Mouse (Mus musculus) right cerebral cortex, postnatal 25 days (tissue): ENCODE results near the gene Mtch1.
A peak's percentile ranks its signal among the peaks of the same experiment; 100 is the strongest.
"Not testable (repeated sequence)": the region's sequence is repeated elsewhere in the genome, so short reads cannot be mapped to it uniquely, and the experiment has no call there.

Source experiments
- DNase-seq: peaks from one replicate; pipeline ENCODE4 v3.0.0; 2022

The Mtch1 gene

GRCm38 (mm10) chr17:29361982-29362691 is 14.4 kb upstream of the Mtch1 start:
- DNase-seq = no peak

- no peak for DNase-seq
Observed at GRCm38 (mm10) chr17:29360761-29361221, 13.1 kb upstream of the Mtch1 start, which contains the start of gene Fgd2. Gene Fgd2 (plus strand): TSS chr17:29360914.

DNA sequence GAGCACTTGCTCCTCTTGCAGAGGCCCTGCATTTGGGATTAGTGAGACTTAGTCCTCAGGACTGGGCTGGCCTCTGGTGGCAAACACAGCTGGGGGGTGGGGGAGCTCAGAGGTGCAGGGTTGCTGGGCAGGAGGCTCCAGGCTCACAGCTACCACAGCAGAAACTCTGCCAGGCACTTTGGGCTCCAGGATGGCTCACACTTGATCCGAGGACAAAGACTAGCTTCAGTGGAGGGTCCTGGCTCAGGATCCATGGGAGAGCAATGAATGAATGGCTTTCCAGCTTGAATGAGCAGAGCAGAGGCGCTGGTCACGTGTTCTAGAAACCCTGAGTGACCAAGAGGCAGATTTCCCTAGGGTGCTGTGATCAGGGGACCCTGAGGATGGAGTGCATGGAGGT is 11.2 kb upstream of the Mtch1 start:
- no peak for DNase-seq

GRCm38 (mm10) chr17:29356882-29357281 is 9.1 kb upstream of the Mtch1 start:
- no peak for DNase-seq

GRCm38 (mm10) chr17:29356479-29356856 is 8.7 kb upstream of the Mtch1 start:
- no peak for DNase-seq

- no peak for DNase-seq
Observed at GRCm38 (mm10) chr17:29355841-29356478, 8.2 kb upstream of the Mtch1 start.

GRCm38 (mm10) chr17:29355461-29355840 is 7.7 kb upstream of the Mtch1 start:
- no peak for DNase-seq

DNA sequence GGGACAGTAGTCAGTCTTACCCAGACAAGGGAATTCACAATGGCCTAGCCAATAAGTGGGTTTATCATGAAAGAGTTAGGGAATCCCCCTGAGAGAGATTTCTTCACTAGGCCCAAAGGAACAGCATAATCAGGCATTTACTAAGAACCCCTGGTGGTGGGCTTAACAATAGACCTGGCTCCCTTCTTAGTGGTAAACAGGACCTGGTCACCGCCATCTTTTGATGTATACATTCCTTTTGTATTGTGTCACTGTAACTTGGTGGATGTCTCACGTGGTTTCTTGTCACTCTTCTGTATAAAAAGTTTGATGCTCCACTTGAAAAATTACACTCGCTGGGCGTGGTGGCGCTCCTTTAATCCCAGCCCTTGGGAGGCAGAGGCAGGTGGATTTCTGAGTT is 3.3 kb upstream of the Mtch1 start:
- DNase-seq = not testable (repeated sequence)

- DNase-seq = no peak
Observed at GRCm38 (mm10) chr17:29348996-29349395, 1.3 kb upstream of the Mtch1 start.

DNA sequence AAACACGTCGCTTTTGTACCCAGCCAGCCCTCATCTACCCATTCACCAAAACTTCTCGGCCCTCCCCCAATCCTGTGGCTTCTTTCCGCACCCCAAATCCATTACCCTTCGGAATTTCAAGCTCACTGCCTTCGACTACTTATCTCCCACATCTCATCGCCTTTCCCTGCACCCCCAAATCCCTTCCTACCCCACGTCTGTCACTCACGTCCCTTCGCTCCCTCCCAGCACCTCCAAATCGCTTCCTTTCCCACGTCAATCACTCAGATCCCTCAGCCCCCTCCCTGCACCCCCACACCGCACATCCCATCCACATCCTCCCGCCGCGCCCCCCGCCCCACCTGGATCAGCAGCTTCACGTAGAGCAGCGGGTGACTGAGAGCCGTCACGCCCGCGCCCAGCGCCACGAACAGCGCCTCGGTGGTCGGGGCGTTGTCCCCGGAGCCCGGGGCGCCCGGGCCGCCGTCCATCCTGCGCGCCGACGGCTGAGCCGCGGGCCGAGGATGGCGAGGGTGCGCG is 549 bp downstream of the Mtch1 start:
- no peak for DNase-seq

DNA sequence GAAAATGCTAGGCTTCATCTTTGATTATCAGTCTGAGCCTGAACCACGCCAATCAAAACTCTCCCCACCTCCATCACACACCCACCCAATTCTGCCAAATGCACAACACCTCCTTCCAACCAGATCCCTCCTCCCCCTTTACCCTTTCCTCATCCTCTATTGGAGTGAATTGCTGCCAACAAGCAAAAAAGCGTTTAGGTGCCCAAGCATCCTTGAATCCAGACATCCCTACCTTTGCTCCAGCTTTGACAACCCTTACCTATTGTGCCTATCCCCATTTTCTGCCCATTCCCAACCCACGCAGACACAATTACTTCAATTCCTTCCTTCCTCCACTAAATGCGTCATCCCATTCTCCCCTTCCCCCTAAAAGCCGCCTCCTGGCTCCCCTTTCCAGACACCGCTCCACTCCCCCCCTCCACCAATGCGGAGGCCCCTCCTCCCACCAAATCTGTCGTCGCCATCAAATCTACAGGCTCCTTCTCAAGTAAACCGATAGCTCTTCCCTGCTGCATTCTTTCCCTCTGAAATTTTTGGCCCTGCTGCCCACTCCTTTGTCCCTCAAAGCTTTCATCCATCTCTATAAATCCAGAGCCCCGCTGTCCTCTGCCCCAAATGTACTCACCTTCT is 1.1 kb downstream of the Mtch1 start:
- DNase-seq = peak; percentile 72

DNA sequence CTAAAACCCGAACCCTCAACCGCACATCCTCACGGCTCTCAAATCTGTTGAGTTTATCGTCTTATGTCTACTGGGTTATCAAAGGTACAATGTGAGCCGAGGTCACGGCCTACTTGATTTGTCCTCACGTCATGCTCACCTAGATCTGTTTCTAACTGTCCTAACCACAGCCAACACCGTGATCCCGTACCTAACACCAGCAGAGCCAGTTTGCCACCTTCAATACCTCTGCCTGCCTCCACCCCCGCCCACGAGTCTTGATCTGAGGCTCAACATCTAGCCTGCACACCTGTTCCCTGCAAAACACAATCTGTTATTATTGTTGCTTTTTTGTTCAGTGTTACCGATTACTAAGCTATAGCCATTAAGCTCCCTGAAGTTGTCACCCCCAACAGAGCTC is 2.5 kb downstream of the Mtch1 start:
- DNase-seq = no peak

DNA sequence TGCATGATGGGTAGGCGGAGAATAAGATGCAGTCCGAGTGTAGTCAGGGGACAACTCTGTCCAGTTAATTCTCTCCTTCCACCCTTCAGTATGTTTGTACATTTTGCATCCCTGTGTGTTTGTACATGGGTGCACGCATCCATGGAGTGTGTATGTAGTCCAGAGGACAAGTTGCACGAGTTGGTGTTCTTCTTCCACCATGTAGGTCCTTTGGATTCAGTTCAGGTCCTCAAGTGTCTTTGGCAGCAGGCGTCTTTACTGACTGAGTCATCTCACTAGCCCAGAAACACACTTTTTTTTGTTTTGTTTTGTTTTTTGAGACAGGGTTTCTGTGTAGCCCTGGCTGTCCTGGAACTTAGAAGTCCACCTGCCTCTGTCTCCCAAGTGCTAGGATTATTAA is 4.5 kb downstream of the Mtch1 start:
- no peak for DNase-seq

- no peak for DNase-seq
Observed at GRCm38 (mm10) chr17:29342010-29342910, 5.5 kb downstream of the Mtch1 start.

DNA sequence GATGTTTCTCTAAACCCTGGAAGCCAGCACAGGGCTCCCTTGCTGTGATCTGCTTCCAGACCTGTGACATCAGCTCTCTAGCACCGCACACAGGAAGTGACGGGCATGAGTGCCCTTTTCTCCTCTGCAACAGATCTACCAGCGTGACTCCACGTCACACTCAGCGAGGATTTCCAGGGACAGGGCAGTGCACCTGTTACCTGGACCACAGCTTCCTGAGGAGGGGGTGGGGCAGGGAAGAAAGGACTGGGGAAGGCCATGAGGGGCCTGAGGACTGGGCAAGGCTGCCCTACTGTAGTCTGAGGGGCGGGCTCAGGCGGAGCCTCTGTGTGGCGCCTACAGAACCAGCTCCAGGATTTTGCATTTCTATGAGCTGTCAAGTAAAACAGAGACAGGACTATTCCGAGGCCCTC is 6.1 kb downstream of the Mtch1 start:
- no peak for DNase-seq

DNA sequence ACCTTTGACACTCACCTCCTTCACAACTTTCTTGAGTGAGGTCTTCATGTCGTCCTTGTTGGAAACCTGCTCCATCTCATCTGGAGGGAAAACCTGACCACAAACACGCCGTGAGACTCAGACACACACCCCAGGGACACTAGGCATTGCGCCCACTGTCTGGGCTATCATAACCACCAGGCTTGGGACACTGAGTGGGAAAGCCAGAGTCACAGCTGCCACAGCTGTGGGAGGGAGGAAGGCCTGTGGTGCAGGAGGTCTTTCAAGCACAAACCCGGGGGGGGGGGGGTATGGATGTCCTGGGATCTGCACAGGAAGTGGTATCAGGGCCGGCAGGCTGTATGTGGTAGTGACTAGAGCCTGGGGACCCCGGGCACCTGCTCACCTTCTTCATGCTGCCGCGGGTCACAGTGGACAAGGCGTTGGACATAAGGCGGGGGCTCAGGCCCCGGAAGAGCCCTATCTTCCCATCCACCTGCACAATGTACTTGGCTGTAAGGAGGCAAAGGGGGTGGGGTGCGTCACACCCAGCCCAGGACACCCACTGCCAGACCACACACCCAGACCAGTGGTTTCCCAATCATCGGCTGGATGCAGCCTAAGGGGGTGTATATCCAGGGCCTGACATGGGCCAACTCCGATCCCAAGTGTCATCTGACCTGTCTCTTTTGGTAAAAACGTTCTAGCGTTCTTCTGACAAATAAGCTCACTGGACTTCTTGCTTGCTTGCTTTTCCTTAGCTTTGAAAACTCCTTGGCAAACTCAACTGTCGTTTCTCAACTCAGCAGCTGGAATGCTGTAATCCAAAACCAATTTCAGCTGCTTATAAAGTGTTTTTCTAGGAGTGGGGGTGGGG is 7.1 kb downstream of the Mtch1 start:
- DNase-seq = no peak

DNA sequence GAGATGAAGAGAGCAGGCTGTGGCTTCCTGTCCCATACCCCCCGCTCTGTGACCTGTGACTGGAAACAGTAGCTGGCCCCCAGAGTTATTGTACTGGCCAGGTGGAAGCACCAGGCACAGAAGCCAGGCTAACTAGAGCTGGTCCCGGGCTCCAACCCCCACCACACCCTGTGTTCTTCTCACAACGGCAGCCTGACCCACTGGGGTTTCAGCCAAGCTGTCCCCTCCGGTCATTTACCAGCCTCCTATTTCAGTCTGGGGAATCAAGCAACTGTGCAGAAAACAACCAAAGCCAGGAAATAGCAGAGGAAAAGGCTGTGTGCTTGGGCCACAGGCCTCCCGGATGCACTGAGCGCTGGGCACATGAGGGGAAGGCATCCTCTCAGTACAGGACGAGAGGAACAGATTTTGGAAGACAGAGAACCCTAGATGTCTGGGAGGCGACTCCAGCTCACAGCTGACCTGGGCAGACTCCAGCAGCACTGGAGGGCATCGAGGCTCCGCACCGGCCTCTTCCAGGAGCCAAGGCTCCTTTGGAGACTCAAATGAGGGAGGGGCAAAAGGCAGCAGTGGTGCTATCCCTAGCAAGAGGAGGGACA is 8.5 kb downstream of the Mtch1 start:
- DNase-seq = no peak

DNA sequence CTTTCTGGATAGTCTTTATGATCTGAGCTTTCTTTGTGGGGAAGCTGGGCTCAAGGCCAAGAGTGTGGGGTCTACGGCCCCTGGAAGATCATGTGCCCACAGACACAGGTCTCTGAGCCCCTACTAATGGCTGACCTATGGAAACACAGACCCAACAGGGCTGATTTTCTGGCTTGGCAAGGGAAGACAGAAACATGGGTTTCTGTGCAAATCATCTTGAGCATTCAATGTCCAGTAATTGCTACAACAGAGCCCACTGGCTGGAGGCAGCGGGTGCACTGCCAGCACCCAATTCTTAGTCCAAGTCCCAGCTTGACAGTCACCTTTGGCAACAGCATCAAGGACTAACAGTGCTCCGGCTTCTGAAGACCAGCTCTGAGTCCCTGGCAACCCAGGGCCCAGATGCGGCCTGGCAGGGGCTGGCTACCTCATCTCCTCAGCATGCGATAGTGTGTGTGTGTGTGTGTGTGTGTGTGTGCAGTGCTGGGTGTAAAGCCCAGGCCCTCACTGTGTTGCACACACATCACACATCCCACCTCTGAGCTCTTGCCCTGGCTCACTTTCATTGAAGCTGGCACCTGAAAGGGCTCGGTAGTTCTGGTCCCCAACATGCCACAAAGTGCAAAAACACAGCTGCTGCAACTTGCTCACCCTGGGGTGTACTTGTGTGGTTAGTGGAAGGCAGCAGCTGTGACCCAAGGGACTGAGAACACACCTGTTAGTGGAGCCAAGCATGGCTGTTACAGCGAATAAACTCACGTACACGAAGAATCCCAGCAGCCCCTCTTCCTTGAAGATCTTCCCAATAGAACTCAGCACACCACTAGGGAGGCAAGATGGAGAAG is 9.5 kb downstream of the Mtch1 start:
- no peak for DNase-seq

GRCm38 (mm10) chr17:29336266-29336990 is 11.3 kb downstream of the Mtch1 start:
- DNase-seq = no peak

DNA sequence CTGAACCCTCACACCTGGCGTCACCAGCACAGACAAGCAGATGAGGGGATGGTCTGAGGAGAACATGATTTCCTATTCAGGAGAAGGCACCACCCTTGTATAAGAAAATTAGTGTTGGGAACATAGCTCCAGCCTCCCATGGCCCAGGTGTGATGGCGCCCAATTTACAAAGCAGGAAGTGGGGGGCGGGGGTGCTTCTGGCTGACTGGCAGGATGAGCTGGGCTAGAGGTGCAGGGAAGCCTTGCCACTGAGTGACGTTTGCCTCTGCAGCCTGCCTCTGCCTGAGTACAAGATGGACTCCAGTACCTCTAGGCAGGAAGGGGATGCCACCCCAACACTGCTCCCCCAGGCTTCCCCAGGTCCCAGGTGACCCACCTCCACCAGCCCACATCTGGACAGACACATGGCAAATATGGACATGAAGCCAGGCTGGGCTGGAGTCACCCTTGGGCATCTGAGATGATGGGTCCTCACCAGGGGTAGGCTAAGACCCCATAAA is 15.5 kb downstream of the Mtch1 start:
- DNase-seq = no peak
